Comparison of ENCODE assay signal across 14 mouse cellular contexts in the genomic region with DNA sequence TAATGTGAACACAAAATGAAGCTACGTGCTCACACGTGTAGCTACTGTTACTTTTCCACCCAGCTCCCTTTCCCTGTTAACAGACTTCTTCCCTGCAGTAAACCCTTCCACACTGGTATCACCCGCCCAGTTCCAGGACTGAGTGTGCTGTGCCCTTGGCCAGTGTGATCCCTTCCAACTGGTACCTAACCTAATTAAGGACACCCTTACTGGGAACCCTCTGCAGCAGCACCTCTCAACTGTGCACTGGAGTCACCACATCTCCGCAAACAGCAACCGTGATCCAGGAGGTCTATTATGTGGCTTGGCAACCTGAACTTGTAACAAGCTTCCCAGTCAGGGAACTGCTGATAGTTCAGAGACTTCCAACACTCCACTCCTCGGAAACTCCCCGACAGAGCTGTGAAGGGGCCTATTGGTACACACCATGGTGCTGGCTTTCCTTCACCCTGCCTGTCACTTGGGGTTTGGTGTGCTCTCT.
DNase-seq lines count a peak whose midpoint lies in the region; ATAC-seq lines count a peak whose summit lies in the region.
"Had no signal": no experiment of that assay in that cellular context is flagged by ENCODE, and none has a peak within 500 bp of the region (broad histone marks: within the 10 kb centered on the region; RNA-seq: fewer than 3 reads in every experiment).

No protein-coding gene starts in this region.

- ATAC-seq in cerebellum, adult (ENCODE audit: insufficient number of reproducible peaks, low FRiP score, low TSS enrichment) = peak; percentile 83
- no peak for ATAC-seq in neural tube, embryonic 13.5 days (ENCODE audit: low read depth)
- ATAC-seq in hindbrain, embryonic 14.5 days (ENCODE audit: low FRiP score) = 0 out of 2 replicates have a peak, but pooled peaks have one; percentile 4

- WGBS in neural tube, embryonic 13.5 days = 69% methylated on average over 7 of the region's 7 CpGs
- 69% methylated on average over 7 of the region's 7 CpGs for WGBS in hindbrain, embryonic 14.5 days

- no peaks in the 10 kb centered on the region for H3K27me3 ChIP-seq in neural tube, embryonic 13.5 days
- H3K27me3 ChIP-seq in hindbrain, embryonic 14.5 days (ENCODE audit: control insufficient read depth, insufficient read depth, low read length) = no peaks in the 10 kb centered on the region
- H3K27me3 ChIP-seq: embryonic facial prominence, embryonic 13.5 days; kidney, embryonic 15.5 days; liver, embryonic 13.5 days had no signal

- no peaks in the 10 kb centered on the region for H3K9me3 ChIP-seq in neural tube, embryonic 13.5 days
- H3K9me3 ChIP-seq in hindbrain, embryonic 14.5 days (ENCODE audit: control insufficient read depth, low read length) = no peaks in the 10 kb centered on the region
- H3K9me3 ChIP-seq: embryonic facial prominence, embryonic 13.5 days; kidney, embryonic 15.5 days; liver, embryonic 13.5 days had no signal

- H3K27ac ChIP-seq in neural tube, embryonic 13.5 days (replicated peaks) = peak overlapping the region; percentile 38; the same call in 1 of the 2 replicates
- peak overlapping the region; percentile 54 for H3K27ac ChIP-seq in hindbrain, embryonic 14.5 days
- H3K27ac ChIP-seq: embryonic facial prominence, embryonic 13.5 days; kidney, embryonic 15.5 days; liver, embryonic 13.5 days had no signal

- no peak overlapping the region for H3K9ac ChIP-seq in neural tube, embryonic 13.5 days
- H3K9ac ChIP-seq in hindbrain, embryonic 14.5 days = no peak overlapping the region
- H3K9ac ChIP-seq: embryonic facial prominence, embryonic 13.5 days; kidney, embryonic 15.5 days; liver, embryonic 13.5 days had no signal

- peaks cover 13% of the 10 kb centered on the region for H3K4me1 ChIP-seq in neural tube, embryonic 13.5 days (replicated peaks)
- peaks cover 17% of the 10 kb centered on the region for H3K4me1 ChIP-seq in hindbrain, embryonic 14.5 days (replicated peaks; ENCODE audit: control insufficient read depth, insufficient read depth, low read length)
- H3K4me1 ChIP-seq: kidney, embryonic 15.5 days; liver, embryonic 13.5 days had no signal

- peaks cover 13% of the 10 kb centered on the region; the same call in 1 of the 2 replicates for H3K36me3 ChIP-seq in neural tube, embryonic 13.5 days
- H3K36me3 ChIP-seq in hindbrain, embryonic 14.5 days (replicated peaks; ENCODE audit: control insufficient read depth, insufficient read depth) = 0 out of 2 replicates have a peak, but pooled peaks cover 5% of the 10 kb centered on the region
- H3K36me3 ChIP-seq: embryonic facial prominence, embryonic 13.5 days; kidney, embryonic 15.5 days; liver, embryonic 13.5 days had no signal

- no peak for DNase-seq in cerebellum, postnatal 4 days (ENCODE audit: low spot score in 2 of 2)
- DNase-seq in neural tube, embryonic 10.5 days (ENCODE audit: extremely low spot score, low spot score) = no peak
- DNase-seq in hindbrain, embryonic 14.5 days (ENCODE audit: low spot score) = no peak
- DNase-seq in retina, postnatal 1 day = peak; percentile 70
- no peak for DNase-seq in adrenal gland, postnatal 4 days (ENCODE audit: low spot score in 2 of 2)
- DNase-seq in left cerebral cortex, adult 18-20 months (ENCODE audit: low spot score in 2 of 2) = no peak
- DNase-seq: gastrocnemius, postnatal 36 days; heart, postnatal 4 days; liver, embryonic 13.5 days; right cerebral cortex, postnatal 4 days had no signal

- H3K4me2 ChIP-seq in neural tube, embryonic 13.5 days = no peak overlapping the region
- no peak overlapping the region for H3K4me2 ChIP-seq in hindbrain, embryonic 14.5 days (replicated peaks)
- H3K4me2 ChIP-seq: embryonic facial prominence, embryonic 13.5 days; kidney, embryonic 15.5 days; liver, embryonic 13.5 days had no signal

- H3K4me3 ChIP-seq in neural tube, embryonic 13.5 days = no peak overlapping the region
- no peak overlapping the region for H3K4me3 ChIP-seq in hindbrain, embryonic 14.5 days (replicated peaks; ENCODE audit: low read length)
- H3K4me3 ChIP-seq: embryonic facial prominence, embryonic 13.5 days; kidney, embryonic 15.5 days; liver, embryonic 13.5 days had no signal
